Mouse (Mus musculus) stomach, embryonic 16.5 days (tissue): ENCODE measurements around the gene Ror2. TPM values are rescaled to one million over a fixed set of nuclear protein-coding genes. Genes with fewer than 3 reads are reported as not detected.

ENCODE experiments used
- ATAC-seq: fragments of 200-750 bp; cut with Nextera tagmentation; 2 replicates; pipeline ENCODE4 v1.8.0; 2017; ENCODE audit warnings: moderate number of reproducible peaks, moderate TSS enrichment; ENCODE audit not compliant: insufficient read depth, low FRiP score
- H3K27ac ChIP-seq: fragments of 300-500 bp; sonication (generic); 2 replicates; pipeline ENCODE4 v1.5.1; 2014; ENCODE audit warnings: low read length
- H3K27me3 ChIP-seq: fragments of 300-500 bp; sonication (generic); 2 replicates; pipeline ENCODE4 v1.6.1; 2014; ENCODE audit warnings: low read length, control low read depth, mixed read lengths; ENCODE audit not compliant: control insufficient read depth, insufficient read depth
- H3K36me3 ChIP-seq: fragments of 300-500 bp; sonication (generic); 2 replicates; pipeline ENCODE4 v1.6.1; 2014; ENCODE audit warnings: low read length; ENCODE audit not compliant: control insufficient read depth, insufficient read depth
- H3K4me1 ChIP-seq: fragments of 300-500 bp; sonication (generic); 2 replicates; pipeline ENCODE4 v1.6.1; 2014; ENCODE audit warnings: low read length, control low read depth, mixed read lengths; ENCODE audit not compliant: control insufficient read depth, insufficient read depth
- H3K4me2 ChIP-seq: fragments of 300-500 bp; sonication (generic); 2 replicates; pipeline ENCODE4 v1.6.1; 2014; ENCODE audit warnings: low read depth, low read length, mixed read lengths
- H3K4me3 ChIP-seq: fragments of 300-500 bp; sonication (generic); replicated peaks from 2 replicates; pipeline ENCODE4 v1.5.1; 2014; ENCODE audit warnings: mild to moderate bottlenecking, low read length
- H3K9ac ChIP-seq: fragments of 300-500 bp; sonication (generic); 2 replicates; pipeline ENCODE4 v1.6.1; 2014; ENCODE audit warnings: low read length
- H3K9me3 ChIP-seq: fragments of 300-500 bp; sonication (generic); replicated peaks from 2 replicates; pipeline ENCODE4 v1.6.1; 2016; ENCODE audit warnings: low read length, control low read depth; ENCODE audit not compliant: control insufficient read depth
- WGBS: fragments of 180-500 bp; shearing (Covaris S2); extraction: QIAGEN DNeasy Blood & Tissue Kit; methylation state at CpG from one replicate; pipeline ENCODE4 v1.1.7; 2014; 5-methylcytosine and 5-hydroxymethylcytosine counted together
- polyA plus RNA-seq: library from polyadenylated mRNA; unstranded; fragments of >200 nt; fragmentation: Nextera tagmentation; extraction: Ambion mirVana; gene quantifications from 2 replicates; pipeline ENCODE4 v1.2.1, GENCODE M21; 2015

Gene Ror2
- polyA plus RNA-seq, 1 experiment from 2014 or later: 13.5 TPM

GRCm38 (mm10) chr13:53199262-53199661, 86.7 kb downstream of the Ror2 start:
- no peaks in the 10 kb centered on the region for H3K36me3 ChIP-seq
- H3K4me3 ChIP-seq: no peak overlapping the region
- H3K27me3 ChIP-seq: no peaks in the 10 kb centered on the region
- H3K9ac ChIP-seq: no peak overlapping the region
- 76% methylated on average over 7 of the region's 7 CpGs for WGBS
- no peak for ATAC-seq
- no peaks in the 10 kb centered on the region for H3K9me3 ChIP-seq
- H3K27ac ChIP-seq: no peak overlapping the region
- H3K4me2 ChIP-seq: no peak overlapping the region
- peaks cover 59% of the 10 kb centered on the region for H3K4me1 ChIP-seq

DNA sequence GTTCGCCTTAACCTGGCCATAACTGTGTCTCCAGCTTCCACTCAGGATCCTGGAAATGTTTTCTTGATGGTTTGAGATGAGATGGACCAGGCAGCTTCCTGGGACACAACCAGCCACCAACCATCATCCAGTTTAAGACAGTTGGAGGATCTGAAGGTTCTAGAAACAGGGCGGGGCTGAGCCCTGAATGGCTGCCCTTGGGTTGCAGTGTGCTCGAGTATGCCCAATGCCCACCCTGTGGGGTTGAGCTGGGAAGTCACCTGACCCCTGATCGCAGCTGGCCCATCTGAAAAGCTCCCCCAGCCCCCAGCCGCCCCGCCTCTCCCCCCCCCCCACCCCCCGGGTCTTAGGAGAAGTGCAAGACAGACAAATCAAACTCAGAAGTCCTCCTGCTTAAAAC, 89.2 kb downstream of the Ror2 start:
- Histone ChIP-seq H3K4me2 (0 out of 2 replicates have a peak overlapping the region, but pooled peaks have one; percentile 5), H3K27me3 (no peaks in the 10 kb centered on the region), H3K4me3 (no peak overlapping the region), H3K9ac (no peak overlapping the region), H3K27ac (no peak overlapping the region; the same call in 1 of the 2 replicates), H3K36me3 (no peaks in the 10 kb centered on the region), H3K9me3 (no peaks in the 10 kb centered on the region), H3K4me1 (peaks cover 56% of the 10 kb centered on the region)
- WGBS: 38% methylated on average over 7 of the region's 7 CpGs
- no peak for ATAC-seq

- peaks cover 51% of the 10 kb centered on the region for H3K4me1 ChIP-seq
- H3K4me2 ChIP-seq: no peak overlapping the region
- ATAC-seq: no peak
These were observed 89.8 kb downstream of the Ror2 start for GRCm38 (mm10) chr13:53195951-53196677.

GRCm38 (mm10) chr13:53194306-53194705, 91.6 kb downstream of the Ror2 start:
- H3K4me2 ChIP-seq: no peak overlapping the region
- no peak overlapping the region for H3K27ac ChIP-seq
- H3K27me3 ChIP-seq: no peaks in the 10 kb centered on the region
- no peaks in the 10 kb centered on the region for H3K9me3 ChIP-seq
- WGBS: 81% methylated on average over 15 of the region's 15 CpGs
- H3K36me3 ChIP-seq: no peaks in the 10 kb centered on the region
- H3K4me1 ChIP-seq: peaks cover 48% of the 10 kb centered on the region
- H3K9ac ChIP-seq: no peak overlapping the region
- no peak for ATAC-seq
- no peak overlapping the region for H3K4me3 ChIP-seq

More at GRCm38 (mm10) chr13:53195951-53196677, 89.8 kb downstream of the Ror2 start:
- Histone ChIP-seq H3K36me3 (no peaks in the 10 kb centered on the region), H3K4me3 (no peak overlapping the region), H3K9me3 (no peaks in the 10 kb centered on the region), H3K9ac (no peak overlapping the region), H3K27ac (no peak overlapping the region; the same call in 1 of the 2 replicates), H3K27me3 (no peaks in the 10 kb centered on the region)
- WGBS: 69% methylated on average over 6 of the region's 6 CpGs

- 28% methylated on average over 6 of the region's 6 CpGs for WGBS
- H3K4me3 ChIP-seq: no peak overlapping the region
- H3K36me3 ChIP-seq: no peaks in the 10 kb centered on the region
- H3K4me2 ChIP-seq: no peak overlapping the region
- no peak overlapping the region for H3K27ac ChIP-seq
- H3K4me1 ChIP-seq: peaks cover 51% of the 10 kb centered on the region
- ATAC-seq: peak; percentile 23; the same call in 1 of the 2 replicates
- no peaks in the 10 kb centered on the region for H3K9me3 ChIP-seq
- no peak overlapping the region for H3K9ac ChIP-seq
- H3K27me3 ChIP-seq: no peaks in the 10 kb centered on the region
These were observed 92.2 kb downstream of the Ror2 start for GRCm38 (mm10) chr13:53193713-53194112.

DNA sequence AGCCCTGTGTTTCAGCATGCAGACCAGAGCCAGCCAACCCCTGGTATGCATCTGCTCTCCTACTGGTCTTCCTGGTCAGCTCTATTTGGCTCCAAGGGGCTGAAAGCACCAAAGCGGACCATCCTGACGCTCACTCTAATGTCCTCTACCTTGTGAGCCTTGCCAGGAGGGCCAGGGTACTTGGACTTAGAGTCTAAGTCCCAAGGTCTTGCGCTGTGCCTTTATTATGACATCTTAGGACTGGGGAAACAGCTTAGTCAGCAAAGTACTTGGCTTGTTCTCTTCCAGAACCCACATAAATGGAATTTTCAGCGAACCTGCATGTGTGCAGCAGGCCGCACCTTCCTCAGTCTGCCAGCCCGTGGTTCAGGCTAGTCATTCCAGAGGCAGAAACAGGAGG, 93.6 kb downstream of the Ror2 start:
- WGBS: 84% methylated on average over 6 of the region's 6 CpGs
- H3K36me3 ChIP-seq: no peaks in the 10 kb centered on the region
- H3K27me3 ChIP-seq: no peaks in the 10 kb centered on the region
- no peak for ATAC-seq
- no peaks in the 10 kb centered on the region for H3K9me3 ChIP-seq
- H3K27ac ChIP-seq: peak overlapping the region; percentile 2; the same call in 1 of the 2 replicates
- H3K4me1 ChIP-seq: peaks cover 52% of the 10 kb centered on the region
- H3K4me3 ChIP-seq: no peak overlapping the region
- no peak overlapping the region for H3K9ac ChIP-seq
- no peak overlapping the region for H3K4me2 ChIP-seq

GRCm38 (mm10) chr13:53191657-53192056, 94.3 kb downstream of the Ror2 start:
- no peak for ATAC-seq
- peaks cover 45% of the 10 kb centered on the region for H3K4me1 ChIP-seq
- H3K27ac ChIP-seq: peak overlapping the region; percentile 2; the same call in 1 of the 2 replicates
- H3K4me2 ChIP-seq: no peak overlapping the region
- H3K36me3 ChIP-seq: no peaks in the 10 kb centered on the region
- H3K9ac ChIP-seq: no peak overlapping the region
- no peak overlapping the region for H3K4me3 ChIP-seq
- 63% methylated on average over 7 of the region's 7 CpGs for WGBS
- H3K27me3 ChIP-seq: no peaks in the 10 kb centered on the region
- H3K9me3 ChIP-seq: no peaks in the 10 kb centered on the region

DNA sequence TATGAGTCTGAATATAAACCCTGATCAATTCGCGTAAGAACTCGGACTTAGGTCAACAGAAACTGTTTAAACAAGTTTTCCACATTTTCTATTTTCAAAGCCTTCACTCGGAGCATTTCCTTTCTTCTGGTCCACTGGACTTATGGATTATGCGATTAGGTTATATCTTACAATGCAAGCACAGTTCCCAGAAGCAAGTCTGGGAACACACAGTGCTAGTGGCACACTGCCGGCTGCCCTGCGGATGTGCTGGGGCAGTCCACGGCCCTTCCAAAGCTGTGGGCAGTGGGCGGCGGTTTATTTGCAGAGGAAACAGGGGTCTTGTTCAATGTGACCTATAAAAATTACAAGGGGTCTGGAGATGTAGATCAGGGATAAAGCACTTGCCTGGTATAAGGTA, 97.0 kb downstream of the Ror2 start:
- H3K4me1 ChIP-seq: peaks cover 28% of the 10 kb centered on the region
- H3K4me2 ChIP-seq: 0 out of 2 replicates have a peak overlapping the region, but pooled peaks have one; percentile 8
- H3K27ac ChIP-seq: peak overlapping the region; percentile 70; the same call in 1 of the 2 replicates
- no peaks in the 10 kb centered on the region for H3K36me3 ChIP-seq
- WGBS: 19% methylated on average over 10 of the region's 10 CpGs
- no peaks in the 10 kb centered on the region for H3K9me3 ChIP-seq
- H3K9ac ChIP-seq: peak overlapping the region; percentile 39; the same call in 1 of the 2 replicates
- no peaks in the 10 kb centered on the region for H3K27me3 ChIP-seq
- H3K4me3 ChIP-seq: no peak overlapping the region
- peak; percentile 71; the same call in 1 of the 2 replicates for ATAC-seq

DNA sequence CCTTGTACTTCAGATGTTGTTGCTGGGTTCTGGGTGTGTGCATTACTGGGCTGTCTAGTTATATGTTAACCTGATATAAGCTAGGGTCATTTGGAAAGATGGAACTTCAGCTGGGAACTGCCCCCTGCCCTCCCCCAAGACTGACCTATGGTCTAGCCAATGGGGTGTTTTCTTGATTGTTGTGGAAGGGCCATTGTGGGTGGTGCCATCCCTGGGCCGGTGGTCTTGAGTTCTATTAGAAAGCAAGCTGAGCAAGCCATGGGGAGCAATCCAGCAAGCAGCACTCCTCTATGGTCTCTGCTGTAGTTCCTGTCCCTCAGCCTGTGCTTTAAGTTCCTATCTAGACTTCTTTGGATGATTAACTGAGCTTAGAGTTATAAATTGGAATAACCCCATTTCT, 101.1 kb downstream of the Ror2 start:
- Histone ChIP-seq H3K4me1 (peaks cover 30% of the 10 kb centered on the region), H3K4me2 (no peak overlapping the region), H3K9ac (no peak overlapping the region), H3K4me3 (no peak overlapping the region), H3K27ac (no peak overlapping the region), H3K27me3 (no peaks in the 10 kb centered on the region), H3K9me3 (no peaks in the 10 kb centered on the region), H3K36me3 (no peaks in the 10 kb centered on the region)
- ATAC-seq: no peak
- 77% methylated on average over 1 of the region's 1 CpGs for WGBS
